Mouse (Mus musculus) liver, embryonic 14.5 days (tissue): ENCODE data around the gene Elmo1. TPM values are rescaled to one million over a fixed set of nuclear protein-coding genes. Genes with fewer than 3 reads are reported as not detected.

ENCODE experiments used
- ATAC-seq: fragments of 200-750 bp; cut with Nextera tagmentation; 2 replicates; pipeline ENCODE4 v1.8.0; 2017; ENCODE audit warnings: moderate number of reproducible peaks, mild to moderate bottlenecking, moderate library complexity; ENCODE audit not compliant: insufficient read depth
- DNase-seq, 3 experiments: peaks; one replicate each; pipeline ENCODE4 v3.0.0-alpha.2; 2012 to 2013; ENCODE audit warnings: low read depth in 3 of 3, low spot score in 3 of 3
- H3K27ac ChIP-seq: fragments of 300-500 bp; sonication (generic); 2 replicates; pipeline ENCODE4 v1.5.1; 2014; ENCODE audit warnings: moderate library complexity, mild to moderate bottlenecking, control low read depth, inconsistent platforms
- H3K27me3 ChIP-seq: fragments of 300-500 bp; sonication (generic); 2 replicates; pipeline ENCODE4 v1.6.1; 2014; ENCODE audit warnings: mild to moderate bottlenecking, low read length, moderate library complexity; ENCODE audit not compliant: control insufficient read depth, insufficient read depth
- H3K36me3 ChIP-seq: fragments of 300-500 bp; sonication (generic); replicated peaks from 2 replicates; pipeline ENCODE4 v1.6.1; 2014; ENCODE audit warnings: low read depth; ENCODE audit not compliant: control insufficient read depth, insufficient read depth
- H3K4me1 ChIP-seq, 2 experiments: fragments of 200-500 bp in 1 of 2; fragments of 300-500 bp in 1 of 2; sonication (generic) in 1 of 2; replicated peaks; 2 replicates each; pipeline ENCODE4 v1.6.1; 2012 to 2014; ENCODE audit warnings: antibody characterized with exemption in 1 of 2, inconsistent platforms in 1 of 2, low read length in 1 of 2; ENCODE audit not compliant: control insufficient read depth in 2 of 2, insufficient read depth in 2 of 2
- H3K4me2 ChIP-seq: fragments of 300-500 bp; sonication (generic); 2 replicates; pipeline ENCODE4 v1.6.1; 2014; ENCODE audit warnings: low read depth, mild to moderate bottlenecking, control low read depth, moderate library complexity
- H3K4me3 ChIP-seq, 2 experiments: fragments of 200-500 bp in 1 of 2; fragments of 300-500 bp in 1 of 2; sonication (generic) in 1 of 2; 2 replicates each; pipeline ENCODE4 v1.5.1; 2012 to 2014; ENCODE audit warnings: low read depth in 2 of 2, low read length in 2 of 2, mild to moderate bottlenecking in 2 of 2, control low read depth in 1 of 2, inconsistent platforms in 1 of 2, moderate library complexity in 1 of 2; ENCODE audit not compliant: insufficient read depth in 1 of 2
- H3K9ac ChIP-seq: fragments of 300-500 bp; sonication (generic); replicated peaks from 2 replicates; pipeline ENCODE4 v1.6.1; 2014; ENCODE audit warnings: mild to moderate bottlenecking, control low read depth, moderate library complexity
- H3K9me3 ChIP-seq: fragments of 300-500 bp; sonication (generic); 2 replicates; pipeline ENCODE4 v1.6.1; 2016; ENCODE audit warnings: low read length, mixed read lengths; ENCODE audit not compliant: control insufficient read depth
- CTCF ChIP-seq: IDR thresholded peaks from 2 replicates; pipeline ENCODE4 v1.5.1; 2016; ENCODE audit warnings: antibody characterized with exemption, low read depth, control low read depth
- EP300 ChIP-seq: IDR thresholded peaks from 2 replicates; pipeline ENCODE4 v1.6.1; 2016; ENCODE audit warnings: antibody characterized with exemption, low read depth
- WGBS: fragments of 180-500 bp; shearing (Covaris S2); extraction: QIAGEN DNeasy Blood & Tissue Kit; methylation state at CpG from one replicate; pipeline ENCODE4 v1.1.7; 2014; ENCODE audit not compliant: insufficient replicate concordance; 5-methylcytosine and 5-hydroxymethylcytosine counted together
- polyA plus RNA-seq, 2 experiments: library from polyadenylated mRNA; depleted of rRNA in 1 of 2; stranded (reverse) in 1 of 2; unstranded in 1 of 2; fragments of >200 nt; fragmentation: Nextera tagmentation in 1 of 2; extraction: Ambion mirVana in 1 of 2; gene quantifications; 2 replicates each; pipeline versions ENCODE4 v1.2.1 to v1.2.3; 2012 to 2014

Elmo1 gene
- polyA plus RNA-seq, 2 experiments: 3.0 to 3.9 TPM

DNA sequence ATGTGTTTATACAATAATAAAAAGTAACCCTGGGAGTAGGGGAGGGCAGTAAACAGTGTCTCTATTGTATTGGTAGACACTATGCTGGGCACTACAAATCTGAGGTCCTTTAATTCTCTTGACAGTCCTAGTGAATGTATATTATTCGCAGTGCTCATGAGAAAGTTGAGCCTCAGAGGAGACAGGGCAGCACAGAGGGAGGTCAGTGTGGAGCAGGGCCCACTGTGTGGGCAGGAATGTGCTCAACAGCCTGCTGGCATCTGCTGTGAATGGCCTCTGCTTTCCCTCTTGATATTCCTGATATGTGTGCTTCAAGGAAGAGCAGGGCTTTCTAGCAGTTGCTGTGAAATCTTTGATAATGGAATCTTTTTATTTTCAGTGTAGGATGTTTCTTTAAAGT is 52.2 kb downstream of the Elmo1 start:
- no peak overlapping the region for H3K9ac ChIP-seq
- H3K4me2 ChIP-seq: no peak overlapping the region
- TF ChIP-seq CTCF: no peak
- no peak for TF ChIP-seq EP300
- no peaks in the 10 kb centered on the region for H3K36me3 ChIP-seq
- peaks cover 25% of the 10 kb centered on the region in 2 experiments for H3K4me1 ChIP-seq
- no peaks in the 10 kb centered on the region for H3K27me3 ChIP-seq
- no peak for DNase-seq
- 69% methylated on average over 1 of the region's 1 CpGs for WGBS
- no peaks in the 10 kb centered on the region for H3K9me3 ChIP-seq
- H3K27ac ChIP-seq: no peak overlapping the region
- no peak overlapping the region for H3K4me3 ChIP-seq
- no peak for ATAC-seq

DNA sequence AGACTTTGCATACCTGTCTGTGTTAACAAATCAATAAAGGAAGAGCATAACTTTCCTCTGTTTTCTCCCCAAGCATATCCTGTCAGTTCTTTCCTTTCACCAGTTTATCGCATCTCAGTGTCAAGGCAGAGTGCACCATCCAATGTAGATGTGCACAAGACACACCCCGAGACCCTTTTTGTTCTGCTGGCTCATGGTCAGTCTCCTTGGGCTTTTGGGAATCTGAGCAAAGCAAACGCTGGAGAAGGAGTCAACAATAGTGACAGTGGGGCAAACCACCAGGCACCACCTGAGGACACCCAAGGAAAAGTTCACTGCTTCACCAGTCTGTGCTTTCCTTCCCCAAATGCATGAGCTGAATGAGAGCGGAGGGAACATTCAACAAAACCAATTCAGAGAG is 56.5 kb downstream of the Elmo1 start:
- H3K36me3 ChIP-seq: no peaks in the 10 kb centered on the region
- no peaks in the 10 kb centered on the region for H3K9me3 ChIP-seq
- H3K4me2 ChIP-seq: no peak overlapping the region
- 72% methylated on average over 4 of the region's 4 CpGs for WGBS
- no peak overlapping the region for H3K9ac ChIP-seq
- TF ChIP-seq CTCF (no peak), EP300 (no peak)
- ATAC-seq: no peak
- peaks cover 50 to 52% of the 10 kb centered on the region in 2 experiments for H3K4me1 ChIP-seq
- no peak overlapping the region for H3K4me3 ChIP-seq
- H3K27me3 ChIP-seq: no peaks in the 10 kb centered on the region
- H3K27ac ChIP-seq: no peak overlapping the region
- no peak for DNase-seq

- Histone ChIP-seq H3K4me1 (peaks cover 59 to 61% of the 10 kb centered on the region in 2 experiments), H3K36me3 (no peaks in the 10 kb centered on the region), H3K4me3 (no peak overlapping the region), H3K4me2 (no peak overlapping the region), H3K27ac (no peak overlapping the region), H3K9ac (no peak overlapping the region), H3K9me3 (no peaks in the 10 kb centered on the region), H3K27me3 (no peaks in the 10 kb centered on the region)
- DNase-seq (no peak), ATAC-seq (no peak)
- 59% methylated on average over 4 of the region's 4 CpGs for WGBS
- no peak for TF ChIP-seq EP300
- no peak for TF ChIP-seq CTCF
Observed at GRCm38 (mm10) chr13:20147736-20148135, 57.3 kb downstream of the Elmo1 start.

DNA sequence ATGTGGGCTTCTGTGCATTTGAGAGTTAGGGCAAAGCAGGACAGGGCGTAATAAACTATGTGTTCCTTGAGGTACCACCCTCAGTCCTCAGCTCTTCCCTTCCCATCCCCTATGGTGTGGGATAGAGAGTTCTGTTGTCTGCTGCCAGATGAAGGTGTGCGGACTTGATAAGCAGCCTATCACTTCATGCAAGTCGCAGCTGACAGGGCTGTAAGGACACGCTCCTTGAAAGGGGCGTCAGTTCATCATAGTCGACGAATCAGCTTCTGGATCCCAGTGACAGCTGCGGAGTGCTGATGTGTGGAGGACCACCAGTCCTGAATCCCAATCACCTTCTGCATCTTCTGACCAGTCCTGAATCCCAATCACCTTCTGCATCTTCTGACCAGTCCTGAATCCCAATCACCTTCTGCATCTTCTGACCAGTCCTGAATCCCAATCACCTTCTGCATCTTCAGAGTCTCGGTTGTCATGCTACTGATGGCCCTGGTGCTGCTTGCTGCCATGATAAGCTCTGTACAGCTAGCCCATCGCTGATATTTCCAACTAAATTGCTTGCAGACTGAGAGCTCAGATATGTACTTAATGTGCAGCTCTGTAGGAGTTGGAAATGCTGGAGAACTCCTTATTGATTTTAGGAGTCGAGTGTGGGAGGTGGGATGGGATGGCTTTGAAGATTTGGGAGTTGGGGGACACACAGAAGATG is 59.9 kb downstream of the Elmo1 start:
- 16% methylated on average over 11 of the region's 11 CpGs for WGBS
- H3K9me3 ChIP-seq: no peaks in the 10 kb centered on the region
- H3K4me2 ChIP-seq: peak overlapping the region; percentile 80
- peak overlapping the region; percentile 64 for H3K9ac ChIP-seq
- H3K4me3 ChIP-seq: peak overlapping the region; percentile 28 to 37
- H3K4me1 ChIP-seq: peaks cover 66 to 68% of the 10 kb centered on the region in 2 experiments
- DNase-seq (peak; percentile 88 to 91 (median 90)), ATAC-seq (peak; percentile 98)
- no peaks in the 10 kb centered on the region for H3K27me3 ChIP-seq
- TF ChIP-seq EP300: peak; percentile 98
- no peak for TF ChIP-seq CTCF
- no peaks in the 10 kb centered on the region for H3K36me3 ChIP-seq
- peak overlapping the region; percentile 97 for H3K27ac ChIP-seq

DNA sequence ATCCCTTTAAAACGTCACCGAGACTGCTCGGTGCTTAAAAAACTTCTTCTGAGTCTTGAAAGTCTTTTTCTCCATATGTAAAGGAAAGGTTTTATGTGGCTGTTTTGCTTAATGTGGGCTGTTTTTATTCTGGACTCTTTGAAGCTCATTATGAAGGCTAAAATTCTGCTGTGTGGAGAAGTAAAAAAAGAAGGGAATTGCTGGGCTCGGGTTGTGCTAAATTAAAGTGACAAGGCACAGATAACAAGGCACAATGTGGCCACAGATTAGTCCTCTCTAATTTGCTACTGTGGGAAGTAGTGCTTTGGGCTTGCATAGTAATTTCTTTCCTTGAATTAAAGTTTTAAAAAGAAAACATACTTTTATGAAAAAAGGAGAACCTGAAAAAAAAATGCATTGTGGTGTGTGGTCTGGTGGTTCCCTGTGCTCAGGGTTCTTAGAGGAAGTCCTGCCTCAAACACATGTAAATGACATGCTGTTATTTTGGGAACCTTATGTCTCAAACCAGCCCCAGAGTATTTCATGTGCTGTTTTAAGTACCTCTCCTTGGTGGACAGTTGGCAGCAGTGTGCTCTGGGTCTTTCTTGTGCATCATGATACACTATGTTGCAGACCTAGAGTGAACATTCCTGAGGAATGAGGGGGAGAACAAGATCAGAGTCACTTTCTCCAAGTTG is 61.0 kb downstream of the Elmo1 start:
- H3K27me3 ChIP-seq: no peaks in the 10 kb centered on the region
- no peaks in the 10 kb centered on the region for H3K36me3 ChIP-seq
- peak overlapping the region; percentile 64 for H3K9ac ChIP-seq
- H3K9me3 ChIP-seq: no peaks in the 10 kb centered on the region
- peak overlapping the region; percentile 34 to 37; a peak in 3 of 4 replicates for H3K4me3 ChIP-seq
- WGBS: 22% methylated on average over 4 of the region's 4 CpGs
- no peak for TF ChIP-seq CTCF
- TF ChIP-seq EP300: peak; percentile 78
- ATAC-seq: no peak
- peak in 1 of 3 experiments; percentile 49 for DNase-seq
- H3K27ac ChIP-seq: peak overlapping the region; percentile 97
- H3K4me1 ChIP-seq: peaks cover 61 to 65% of the 10 kb centered on the region in 2 experiments
- peak overlapping the region; percentile 80 for H3K4me2 ChIP-seq
